Mouse (Mus musculus) cortical plate, adult 2 months (tissue): ENCODE results near the gene Ptgfrn.

ENCODE experiments used
- CTCF ChIP-seq: fragments of 200-500 bp; IDR thresholded peaks from 2 replicates; pipeline ENCODE4 v1.5.1; 2011; ENCODE audit warnings: mild to moderate bottlenecking, control low read depth, low read length; ENCODE audit not compliant: insufficient read depth; ENCODE audit errors: extremely low read depth
- POLR2A ChIP-seq: fragments of 200-500 bp; IDR thresholded peaks from 2 replicates; pipeline ENCODE4 v1.6.1; 2011; ENCODE audit warnings: mild to moderate bottlenecking, low read length, control low read depth; ENCODE audit not compliant: insufficient read depth; ENCODE audit errors: extremely low read depth

- TF ChIP-seq CTCF = no peak
- no peak for TF ChIP-seq POLR2A
Observed at GRCm38 (mm10) chr3:101136483-101136882, 26.4 kb upstream of the Ptgfrn start.
